Mouse (Mus musculus): ENCODE data around the gene Reck.

Reck gene

GRCm38 (mm10) chr4:43969373-43969772, 94.0 kb downstream of the Reck start:
- DNase-seq (ENCODE audit: low spot score): no peak

- no peak for DNase-seq (ENCODE audit: low spot score)
These were observed 95.3 kb downstream of the Reck start for GRCm38 (mm10) chr4:43970393-43971330.

- DNase-seq (ENCODE audit: low spot score): no peak
These were observed 96.3 kb downstream of the Reck start for GRCm38 (mm10) chr4:43971541-43972136.

- DNase-seq (ENCODE audit: low spot score): peak; percentile 77
These were observed 96.8 kb downstream of the Reck start for GRCm38 (mm10) chr4:43972137-43972591.

- DNase-seq (ENCODE audit: low spot score): peak; percentile 97
These were observed 98.2 kb downstream of the Reck start for GRCm38 (mm10) chr4:43973526-43973981.

GRCm38 (mm10) chr4:43974914-43975616, 99.7 kb downstream of the Reck start:
- no peak for DNase-seq (ENCODE audit: low spot score)

GRCm38 (mm10) chr4:43976223-43976740, 101.0 kb downstream of the Reck start:
- DNase-seq (ENCODE audit: low spot score): no peak

GRCm38 (mm10) chr4:43978521-43979443, 103.5 kb downstream of the Reck start:
- peak; percentile 28 for DNase-seq (ENCODE audit: low spot score)

- peak; percentile 85 for DNase-seq (ENCODE audit: low spot score)
These were observed 104.4 kb downstream of the Reck start for GRCm38 (mm10) chr4:43979746-43980145.

- no peak for DNase-seq (ENCODE audit: low spot score)
These were observed 104.9 kb downstream of the Reck start for GRCm38 (mm10) chr4:43980236-43980635.

GRCm38 (mm10) chr4:43980846-43981245, 105.5 kb downstream of the Reck start:
- DNase-seq (ENCODE audit: low spot score): no peak

- DNase-seq (ENCODE audit: low spot score): no peak
These were observed 105.9 kb downstream of the Reck start for GRCm38 (mm10) chr4:43981251-43981650.

GRCm38 (mm10) chr4:43982053-43982732, 106.9 kb downstream of the Reck start:
- peak; percentile 90 for DNase-seq (ENCODE audit: low spot score)

- DNase-seq (ENCODE audit: low spot score): no peak
These were observed 107.9 kb downstream of the Reck start, which contains the start of gene Ccin for GRCm38 (mm10) chr4:43983181-43983580. Gene Ccin (plus strand): TSS chr4:43983483.

- no peak for DNase-seq (ENCODE audit: low spot score)
These were observed 108.4 kb downstream of the Reck start for GRCm38 (mm10) chr4:43983756-43984155.

- no peak for DNase-seq (ENCODE audit: low spot score)
These were observed 109.0 kb downstream of the Reck start for GRCm38 (mm10) chr4:43984326-43984725.

GRCm38 (mm10) chr4:43988976-43989375, 113.6 kb downstream of the Reck start:
- no peak for DNase-seq (ENCODE audit: low spot score)

- DNase-seq (ENCODE audit: low spot score): no peak
These were observed 117.7 kb downstream of the Reck start for GRCm38 (mm10) chr4:43993072-43993471.

- no peak for DNase-seq (ENCODE audit: low spot score)
These were observed 119.0 kb downstream of the Reck start for GRCm38 (mm10) chr4:43994342-43994741.

Data from adipocyte (in vitro differentiated cells).